Mouse (Mus musculus) bone marrow, adult 2 months (tissue): ENCODE measurements around the gene Abhd12.

Source experiments
- CTCF ChIP-seq: fragments of 200-500 bp; IDR thresholded peaks from 2 replicates; pipeline ENCODE4 v1.5.1; 2011; ENCODE audit warnings: low read length, control low read depth; ENCODE audit not compliant: control insufficient read depth, insufficient read depth
- POLR2A ChIP-seq: fragments of 200-500 bp; IDR thresholded peaks from 2 replicates; pipeline ENCODE4 v1.6.1; 2011; ENCODE audit warnings: low read depth, mild to moderate bottlenecking, control low read depth, low read length, borderline replicate concordance; ENCODE audit not compliant: control insufficient read depth

DNA sequence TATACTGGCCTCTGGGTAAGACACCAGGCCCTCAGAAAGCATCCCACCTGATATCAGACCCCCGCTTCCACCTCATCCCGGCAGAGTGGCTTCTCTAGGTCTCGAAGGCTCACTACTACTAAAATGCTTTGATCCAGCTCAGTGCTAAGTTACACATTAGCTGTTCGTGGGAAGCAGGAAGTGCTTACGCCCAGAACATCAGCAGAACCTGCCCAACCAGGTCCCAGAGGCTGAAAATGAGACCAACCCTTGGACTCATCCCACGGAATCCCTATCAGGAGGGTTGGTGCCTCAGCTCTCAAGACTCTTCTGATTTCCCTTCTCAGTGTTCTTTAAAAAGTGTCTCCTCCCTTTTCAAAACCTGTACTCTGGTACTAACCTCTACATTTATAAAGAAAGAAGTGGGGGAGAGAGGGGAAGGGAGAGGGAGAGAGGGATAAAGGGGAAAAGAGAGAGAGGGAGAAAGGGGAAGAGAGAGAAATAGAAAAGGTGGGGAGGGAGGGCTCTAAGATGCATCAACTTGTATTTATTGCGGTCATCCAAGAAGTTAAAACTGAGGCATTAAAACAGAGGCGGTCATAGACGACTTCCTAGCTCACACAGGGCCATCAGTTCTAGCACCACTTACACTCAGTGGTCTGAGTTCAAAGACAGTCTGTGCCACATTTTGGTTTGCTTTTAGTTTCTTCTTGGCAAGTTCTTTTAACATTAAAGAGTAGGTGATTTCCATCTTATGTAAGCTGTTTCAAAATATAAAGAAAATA lies 45.6 kb downstream of the Abhd12 start:
- TF ChIP-seq POLR2A (no peak), CTCF (no peak)
